Mouse (Mus musculus) olfactory bulb, adult 2 months (tissue): ENCODE data around the gene Lyzl4. TPM values are rescaled to one million over a fixed set of nuclear protein-coding genes. Genes with fewer than 3 reads are reported as not detected.

Experiments used
- H3K27ac ChIP-seq: fragments of 200-500 bp; 2 replicates; pipeline ENCODE4 v1.5.1; 2012; ENCODE audit warnings: low read depth, low read length; ENCODE audit not compliant: insufficient read depth
- H3K4me1 ChIP-seq: fragments of 200-500 bp; 2 replicates; pipeline ENCODE4 v1.6.1; 2012; ENCODE audit warnings: low read length; ENCODE audit not compliant: control insufficient read depth, insufficient read depth
- H3K4me3 ChIP-seq: fragments of 200-500 bp; 2 replicates; pipeline ENCODE4 v1.5.1; 2012; ENCODE audit warnings: mild to moderate bottlenecking, low read depth, low read length, moderate library complexity; ENCODE audit not compliant: insufficient read depth
- CTCF ChIP-seq: fragments of 200-500 bp; IDR thresholded peaks from 2 replicates; pipeline ENCODE4 v1.5.1; 2012; ENCODE audit warnings: low read depth, mild to moderate bottlenecking, low read length, moderate library complexity; ENCODE audit not compliant: insufficient read depth
- POLR2A ChIP-seq: fragments of 200-500 bp; IDR thresholded peaks from 2 replicates; pipeline ENCODE4 v1.6.1; 2012; ENCODE audit warnings: mild to moderate bottlenecking, low read depth, low read length, moderate library complexity; ENCODE audit not compliant: insufficient read depth
- WGBS: fragments of 180-500 bp; shearing (Covaris S2); methylation state at CpG from one replicate; pipeline ENCODE4 v1.1.7; 2018; 5-methylcytosine and 5-hydroxymethylcytosine counted together
- polyA plus RNA-seq: library from polyadenylated mRNA; stranded (reverse); fragments of >200 nt; gene quantifications from 2 replicates; pipeline ENCODE4 v1.2.4, GENCODE M21; 2012; ENCODE audit warnings: low replicate concordance; ENCODE audit not compliant: missing spikeins, insufficient read depth, insufficient read length

Lyzl4 gene
- polyA plus RNA-seq, 1 experiment: not detected

DNA sequence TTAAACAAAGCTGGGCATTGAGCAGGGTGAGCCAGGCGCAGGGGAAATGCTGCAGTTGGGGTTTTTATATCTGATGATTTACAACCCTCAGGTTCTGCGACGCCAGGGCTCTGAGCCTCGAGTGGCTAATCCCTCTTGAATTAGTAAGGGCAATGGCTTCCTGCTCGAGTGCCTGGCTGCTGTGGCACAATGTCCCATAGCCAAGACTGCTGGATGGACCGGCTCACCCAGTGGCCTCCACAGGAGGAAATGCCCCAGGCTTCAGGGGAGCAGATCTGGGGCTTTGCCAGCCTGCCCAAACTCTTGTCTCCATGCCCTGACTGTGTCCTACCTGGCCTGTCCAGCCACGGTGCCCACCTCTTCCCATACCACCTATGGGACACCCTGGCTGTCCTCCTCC is 22.5 kb downstream of the Lyzl4 start:
- H3K27ac ChIP-seq: no peak overlapping the region
- TF ChIP-seq CTCF (no peak), POLR2A (no peak)
- no peak overlapping the region for H3K4me3 ChIP-seq
- no peaks in the 10 kb centered on the region for H3K4me1 ChIP-seq
- WGBS: 63% methylated on average over 7 of the region's 7 CpGs

DNA sequence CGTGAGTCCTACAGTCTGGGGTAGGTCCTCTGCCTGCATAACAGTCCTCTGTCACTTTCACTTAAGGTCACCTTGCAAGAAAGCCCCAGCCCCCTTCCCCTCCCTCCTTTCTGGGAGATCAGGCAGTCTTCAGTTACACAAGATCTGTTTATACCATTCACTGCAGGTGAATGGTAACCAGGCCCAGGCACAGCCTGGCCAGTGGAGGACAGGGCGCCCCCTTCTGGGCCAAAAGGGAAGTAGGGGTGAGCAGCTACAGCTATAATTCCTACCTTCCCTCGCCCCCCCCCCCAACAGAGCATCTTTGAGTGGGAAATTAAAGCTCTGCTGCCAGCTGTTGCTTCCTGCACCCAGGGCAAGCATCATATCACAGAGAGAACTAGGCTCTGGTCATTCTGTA is 25.4 kb downstream of the Lyzl4 start:
- no peaks in the 10 kb centered on the region for H3K4me1 ChIP-seq
- 61% methylated on average over 3 of the region's 3 CpGs for WGBS
- H3K4me3 ChIP-seq: no peak overlapping the region
- TF ChIP-seq CTCF: no peak
- TF ChIP-seq POLR2A: no peak
- no peak overlapping the region for H3K27ac ChIP-seq

DNA sequence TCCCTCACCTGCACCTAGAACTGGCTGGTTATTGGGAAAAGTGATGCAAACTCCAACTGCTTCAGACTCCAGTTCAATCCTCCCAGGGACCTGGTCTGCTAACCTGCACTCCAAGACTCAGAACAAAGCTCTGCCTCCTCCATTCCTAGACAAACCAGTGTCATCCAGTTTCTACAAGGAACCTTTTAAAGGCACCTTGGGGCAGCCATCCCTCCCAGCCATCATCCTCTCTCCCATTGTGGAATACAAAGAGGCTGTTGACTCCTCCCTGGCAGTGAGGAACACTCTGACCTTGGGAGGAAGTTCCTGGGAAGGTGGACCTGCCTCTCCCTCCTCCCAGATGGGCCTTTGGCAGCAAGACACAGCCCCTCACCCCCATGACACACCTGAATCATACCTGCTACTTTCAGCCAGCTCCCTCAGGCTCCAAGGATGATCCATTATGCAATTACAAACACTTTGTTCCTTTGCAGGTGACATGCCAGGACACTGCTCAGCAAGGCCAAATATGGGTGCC is 27.6 kb downstream of the Lyzl4 start:
- TF ChIP-seq POLR2A: no peak
- TF ChIP-seq CTCF: no peak
- H3K4me1 ChIP-seq: no peaks in the 10 kb centered on the region
- H3K4me3 ChIP-seq: no peak overlapping the region
- H3K27ac ChIP-seq: no peak overlapping the region

DNA sequence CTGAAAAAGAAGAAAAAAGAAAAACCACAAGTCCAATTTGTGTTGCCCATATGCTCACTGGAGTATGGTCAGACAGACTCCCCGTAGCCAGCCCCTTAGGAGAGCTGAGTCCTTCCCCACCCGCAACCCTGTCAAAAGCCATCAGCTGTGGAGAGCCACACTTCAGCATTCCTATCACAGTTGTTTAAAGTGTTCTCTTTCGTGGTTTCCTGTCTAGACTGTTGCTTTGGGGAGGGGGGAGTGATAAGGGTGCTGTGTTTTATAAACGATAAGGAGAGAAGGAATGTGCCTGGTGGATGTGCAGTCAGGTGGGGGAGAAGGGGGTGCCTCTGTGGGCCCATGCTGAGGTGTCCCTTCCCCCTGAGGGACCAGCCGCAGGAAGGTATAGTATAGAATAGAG is 28.7 kb downstream of the Lyzl4 start:
- H3K27ac ChIP-seq: no peak overlapping the region
- TF ChIP-seq CTCF (no peak), POLR2A (no peak)
- H3K4me1 ChIP-seq: no peaks in the 10 kb centered on the region
- no peak overlapping the region for H3K4me3 ChIP-seq
- 80% methylated on average over 5 of the region's 5 CpGs for WGBS

DNA sequence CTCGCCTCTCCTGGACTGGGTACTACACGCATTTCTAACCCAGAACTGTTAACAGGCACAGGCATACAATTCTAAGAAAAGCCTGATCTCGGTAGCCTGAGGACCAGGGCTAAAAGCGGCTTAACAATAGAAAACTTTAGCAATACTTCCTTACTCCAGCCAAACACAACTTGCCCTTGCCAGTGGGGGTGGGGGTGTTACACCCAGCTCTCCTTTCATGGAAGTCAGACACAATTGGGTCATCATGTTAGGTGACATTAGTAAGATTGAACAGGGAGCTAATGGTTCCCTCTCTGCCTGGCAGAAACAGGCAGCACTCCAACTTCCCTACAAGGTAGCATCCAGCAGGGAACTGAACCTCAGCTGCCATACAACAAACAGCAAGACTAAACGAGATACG is 32.5 kb downstream of the Lyzl4 start:
- Histone ChIP-seq H3K4me3 (no peak overlapping the region), H3K27ac (no peak overlapping the region), H3K4me1 (no peaks in the 10 kb centered on the region)
- WGBS: 59% methylated on average over 6 of the region's 6 CpGs
- TF ChIP-seq POLR2A (no peak), CTCF (no peak)

DNA sequence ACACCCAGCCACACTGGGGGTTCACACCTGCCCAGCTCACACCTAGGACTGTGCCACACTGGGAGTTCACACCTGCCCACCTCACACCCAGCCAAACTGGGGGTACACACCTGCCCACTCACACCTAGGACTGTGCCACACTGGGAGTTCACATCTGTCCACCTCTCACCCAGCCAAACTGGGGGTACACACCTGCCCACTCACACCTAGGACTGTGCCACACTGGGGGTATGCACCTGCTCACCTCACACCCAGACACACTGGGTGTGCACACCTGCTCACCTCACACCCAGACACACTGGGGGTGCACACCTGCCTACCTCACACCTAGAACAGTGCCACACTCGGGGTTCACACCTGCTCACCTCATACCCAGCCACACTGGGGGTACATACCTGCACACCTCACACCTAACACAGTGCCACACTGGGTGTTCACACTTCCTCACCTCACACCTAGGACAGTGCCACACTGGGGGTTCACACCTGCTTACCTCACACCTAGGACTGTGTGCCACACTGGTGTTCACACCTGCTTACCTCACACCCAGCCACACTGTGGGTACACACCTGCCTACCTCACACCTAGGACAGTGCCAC is 35.3 kb downstream of the Lyzl4 start:
- Histone ChIP-seq H3K4me3 (no peak overlapping the region), H3K4me1 (0 out of 2 replicates have a peak, but pooled peaks cover 3% of the 10 kb centered on the region), H3K27ac (no peak overlapping the region)
- no peak for TF ChIP-seq POLR2A
- TF ChIP-seq CTCF: no peak
- WGBS: 48% methylated on average over 1 of the region's 1 CpGs

DNA sequence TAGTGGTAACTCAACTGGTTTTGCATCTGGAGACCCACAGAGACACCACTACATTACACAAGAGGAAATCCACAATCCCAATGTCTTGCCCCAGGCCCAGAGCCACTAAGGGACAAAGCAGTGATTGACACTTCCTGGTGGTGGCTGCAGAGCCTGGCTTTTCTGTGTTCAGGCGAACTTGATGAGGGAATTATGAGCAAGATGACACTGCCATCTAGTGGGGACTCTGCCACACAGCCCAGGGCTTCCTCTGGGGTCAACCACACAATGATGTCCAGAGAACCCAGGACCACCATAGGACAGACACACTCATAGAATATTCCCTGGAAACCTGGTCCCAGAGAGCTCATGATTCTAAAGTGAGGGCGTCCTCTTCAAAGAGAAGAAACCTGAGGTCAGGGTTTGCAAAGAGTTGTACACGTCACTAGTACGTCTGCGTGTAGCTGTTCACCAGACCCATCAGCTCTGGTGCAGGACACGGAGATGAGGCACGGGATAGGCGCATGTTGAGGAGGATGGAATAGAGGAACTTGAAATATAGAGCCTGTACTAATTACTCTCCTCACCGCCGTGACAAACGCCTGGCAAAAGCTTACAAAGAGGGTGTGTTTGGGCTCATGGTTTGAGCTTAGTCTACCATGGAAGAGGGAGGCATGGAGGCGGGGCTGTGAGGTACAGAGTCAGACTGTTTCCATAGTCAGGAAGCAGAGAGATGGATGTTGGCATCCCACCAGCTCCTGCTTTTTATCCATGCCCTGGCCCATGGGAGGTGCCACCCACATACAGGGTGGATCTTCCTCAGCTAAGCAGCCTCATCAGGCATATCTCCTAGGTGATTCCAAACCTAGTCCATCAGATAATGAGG is 36.2 kb downstream of the Lyzl4 start:
- Histone ChIP-seq H3K4me1 (peaks cover 10% of the 10 kb centered on the region; the same call in 1 of the 2 replicates), H3K27ac (no peak overlapping the region), H3K4me3 (no peak overlapping the region)
- TF ChIP-seq POLR2A (no peak), CTCF (peak; percentile 64)
- WGBS: 49% methylated on average over 12 of the region's 12 CpGs

DNA sequence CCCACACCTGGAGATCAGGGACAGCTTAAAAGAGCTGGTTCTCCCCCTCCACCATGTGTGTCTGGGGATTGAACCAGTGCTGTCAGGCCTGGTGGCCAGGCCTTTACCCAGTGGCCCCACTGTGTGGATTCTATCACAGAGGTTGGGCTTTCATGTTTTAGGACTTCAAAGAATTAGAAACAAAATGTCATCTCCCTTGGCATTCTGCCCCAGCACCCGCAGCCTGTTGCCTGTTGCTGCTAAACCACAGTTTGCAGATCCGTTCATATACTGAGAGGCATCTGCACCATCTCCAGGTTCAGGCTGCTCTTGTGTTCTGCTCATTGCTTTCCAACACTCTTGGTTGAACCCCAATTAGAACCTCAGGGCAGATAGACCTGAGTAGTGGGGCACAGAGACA is 39.5 kb downstream of the Lyzl4 start:
- Histone ChIP-seq H3K4me3 (no peak overlapping the region), H3K27ac (no peak overlapping the region), H3K4me1 (peaks cover 11% of the 10 kb centered on the region; the same call in 1 of the 2 replicates)
- no peak for TF ChIP-seq CTCF
- TF ChIP-seq POLR2A: no peak
- 81% methylated on average over 2 of the region's 2 CpGs for whole genome bisulfite sequencing

DNA sequence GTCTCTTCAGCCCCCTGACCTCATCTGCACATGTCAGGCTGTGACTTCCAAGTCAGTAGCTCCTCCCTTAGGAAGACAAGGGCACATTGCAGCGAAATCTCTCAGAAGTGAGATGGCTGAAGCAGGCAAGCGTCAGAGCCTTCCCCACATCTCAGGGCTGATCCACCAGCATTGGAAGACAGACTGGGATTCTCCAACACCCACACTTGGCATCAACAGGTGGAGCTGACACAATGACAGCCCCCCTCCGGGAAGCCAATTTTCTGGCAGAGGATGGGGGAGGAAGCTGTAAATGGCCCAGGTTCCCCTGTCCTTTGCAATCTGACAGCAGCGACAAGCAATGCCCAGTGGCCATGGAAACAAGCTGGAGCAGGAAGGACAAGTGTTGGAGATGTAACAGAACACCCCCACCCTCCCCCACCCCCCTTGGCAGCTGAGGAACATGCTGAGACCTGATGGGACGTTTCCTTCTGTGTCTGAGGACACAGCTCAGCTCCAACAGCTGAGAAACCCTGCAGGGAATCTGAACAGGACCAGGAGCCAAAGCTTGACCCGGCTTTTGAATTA is 41.0 kb downstream of the Lyzl4 start:
- TF ChIP-seq POLR2A: no peak
- no peak for TF ChIP-seq CTCF
- WGBS: 40% methylated on average over 6 of the region's 6 CpGs
- peaks cover 11% of the 10 kb centered on the region; the same call in 1 of the 2 replicates for H3K4me1 ChIP-seq
- no peak overlapping the region for H3K4me3 ChIP-seq
- H3K27ac ChIP-seq: no peak overlapping the region
